Mouse (Mus musculus) cerebellum, postnatal 36 days (tissue): ENCODE data around the gene Creb5.

ENCODE experiments used
- DNase-seq, 2 experiments: peaks; one replicate each; pipeline ENCODE4 v3.0.0; 2021 to 2022; ENCODE audit warnings: mixed read lengths in 2 of 2

The Creb5 gene

GRCm38 (mm10) chr6:53603041-53603440, 316.0 kb downstream of the Creb5 start:
- DNase-seq = no peak

GRCm38 (mm10) chr6:53603695-53604094, 316.6 kb downstream of the Creb5 start:
- DNase-seq = no peak

- no peak for DNase-seq
These were observed 317.3 kb downstream of the Creb5 start for GRCm38 (mm10) chr6:53604386-53604785.

- DNase-seq = no peak
These were observed 318.1 kb downstream of the Creb5 start for GRCm38 (mm10) chr6:53605184-53605583.

- DNase-seq = peak in 1 of 2 experiments; percentile 15
These were observed 324.4 kb downstream of the Creb5 start for GRCm38 (mm10) chr6:53611451-53611945.

GRCm38 (mm10) chr6:53612681-53613080, 325.6 kb downstream of the Creb5 start:
- DNase-seq = no peak

- DNase-seq = no peak
These were observed 328.6 kb downstream of the Creb5 start for GRCm38 (mm10) chr6:53615440-53616211.

- DNase-seq = no peak
These were observed 331.1 kb downstream of the Creb5 start for GRCm38 (mm10) chr6:53618164-53618563.

GRCm38 (mm10) chr6:53619676-53620075, 332.6 kb downstream of the Creb5 start:
- no peak for DNase-seq

GRCm38 (mm10) chr6:53621295-53621694, 334.2 kb downstream of the Creb5 start:
- no peak for DNase-seq

GRCm38 (mm10) chr6:53624455-53625276, 337.6 kb downstream of the Creb5 start:
- no peak for DNase-seq

- DNase-seq = no peak
These were observed 339.0 kb downstream of the Creb5 start for GRCm38 (mm10) chr6:53626044-53626443.

- DNase-seq = no peak
These were observed 341.6 kb downstream of the Creb5 start for GRCm38 (mm10) chr6:53628714-53629113.

- no peak for DNase-seq
These were observed 348.4 kb downstream of the Creb5 start for GRCm38 (mm10) chr6:53635453-53635852.

- peak; percentile 33 to 39 for DNase-seq
These were observed 350.6 kb downstream of the Creb5 start for GRCm38 (mm10) chr6:53637356-53638351.

GRCm38 (mm10) chr6:53641633-53642605, 354.8 kb downstream of the Creb5 start:
- no peak for DNase-seq

- DNase-seq = peak; percentile 22 to 27
These were observed 355.8 kb downstream of the Creb5 start for GRCm38 (mm10) chr6:53642826-53643356.

GRCm38 (mm10) chr6:53643481-53643880, 356.4 kb downstream of the Creb5 start:
- no peak for DNase-seq

- no peak for DNase-seq
These were observed 357.0 kb downstream of the Creb5 start for GRCm38 (mm10) chr6:53644056-53644455.

- DNase-seq = no peak
These were observed 357.9 kb downstream of the Creb5 start for GRCm38 (mm10) chr6:53644971-53645370.

GRCm38 (mm10) chr6:53649782-53650181, 362.7 kb downstream of the Creb5 start:
- no peak for DNase-seq
